Mouse (Mus musculus) brain, embryonic 14.5 days (tissue): Measurements from ENCODE around the gene Zbtb21.

Experiments
- CTCF ChIP-seq: fragments of 200-500 bp; IDR thresholded peaks from 2 replicates; pipeline ENCODE4 v1.5.1; 2012; ENCODE audit warnings: inconsistent platforms, mild to moderate bottlenecking, moderate library complexity, borderline replicate concordance; ENCODE audit not compliant: insufficient read depth, insufficient read length; ENCODE audit errors: extremely low read depth
- POLR2A ChIP-seq: fragments of 200-500 bp; IDR thresholded peaks from 2 replicates; pipeline ENCODE4 v1.6.1; 2012; ENCODE audit warnings: mild to moderate bottlenecking, inconsistent platforms, borderline replicate concordance; ENCODE audit not compliant: poor library complexity, insufficient read depth, insufficient read length, severe bottlenecking; ENCODE audit errors: extremely low read depth

DNA sequence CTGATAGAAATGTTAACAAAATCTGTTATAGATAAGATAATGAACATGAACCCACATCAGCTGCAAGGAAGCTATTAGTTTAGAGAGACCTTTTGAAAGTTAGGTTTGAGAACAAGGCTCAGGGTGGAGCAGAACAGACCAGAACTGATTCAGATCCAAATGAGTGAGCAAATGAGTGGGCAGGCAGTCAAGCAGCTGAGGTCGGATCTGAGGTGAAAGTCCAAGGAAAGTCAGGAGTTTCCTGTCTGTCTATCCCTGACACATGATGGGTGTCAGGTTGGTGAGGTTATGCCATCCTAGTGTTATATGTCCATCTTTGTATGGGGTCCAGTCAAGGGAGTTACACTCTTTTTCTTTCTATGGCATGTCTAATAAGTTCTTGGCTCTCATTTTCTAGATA lies 32.9 kb downstream of the Zbtb21 start:
- no peak for TF ChIP-seq POLR2A
- no peak for TF ChIP-seq CTCF
